Mouse (Mus musculus): ENCODE data around the gene Bysl. TPM values are rescaled to one million over a fixed set of nuclear protein-coding genes. Genes with fewer than 3 reads are reported as not detected.

Bysl gene
- total and polyA plus RNA-seq, 2 experiments, result 2.5 to 8.1 TPM

DNA sequence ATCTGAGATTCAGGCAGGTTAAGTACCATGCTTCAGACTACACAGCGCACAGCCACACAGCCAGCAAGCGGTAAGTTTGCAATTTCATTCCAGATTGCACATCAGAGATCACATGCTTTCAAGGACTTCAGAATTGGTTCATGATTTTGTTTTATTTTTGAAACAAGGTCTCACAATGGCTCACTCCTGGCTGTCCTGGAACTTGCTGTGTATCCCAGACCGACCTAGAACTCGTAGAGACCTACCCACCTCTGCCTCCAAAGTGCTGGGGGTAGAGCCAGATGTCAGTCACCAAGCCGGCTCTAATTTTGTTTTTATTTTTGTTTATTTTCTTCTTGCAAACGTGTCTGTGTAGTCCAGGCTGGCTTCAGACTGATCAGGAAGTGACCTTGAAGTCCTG is 48.4 kb downstream of the Bysl start:
- no peak overlapping the region for H3K9ac ChIP-seq (ENCODE audit: low read depth, low read length)
- H3K79me2 ChIP-seq (ENCODE audit: control insufficient read depth, insufficient read depth, low read length), result no peaks in the 10 kb centered on the region
- no peaks in the 10 kb centered on the region for H3K4me1 ChIP-seq (ENCODE audit: control insufficient read depth, insufficient read depth, low read length)
- no peaks in the 10 kb centered on the region for H3K27me3 ChIP-seq (ENCODE audit: control insufficient read depth, insufficient read depth, low read length)
- WGBS, result 60% methylated on average over 6 of the region's 6 CpGs
- no peaks in the 10 kb centered on the region for H3K36me3 ChIP-seq (ENCODE audit: control insufficient read depth, insufficient read depth, low read length)
- no peak overlapping the region for H3K27ac ChIP-seq (replicated peaks; ENCODE audit: insufficient read depth, low read depth, low read length)
- H3K4me3 ChIP-seq (ENCODE audit: insufficient read depth, low read depth, low read length), result no peak overlapping the region
- DNase-seq (ENCODE audit: extremely low read depth, low read depth, low spot score), result no peak
- TF ChIP-seq POLR2A (IDR thresholded peaks at IDR 0.05; ENCODE audit: extremely low read depth, insufficient read depth, low read length), result no peak
- no peak for TF ChIP-seq CTCF (IDR thresholded peaks at IDR 0.05; ENCODE audit: low read depth, low read length)

DNA sequence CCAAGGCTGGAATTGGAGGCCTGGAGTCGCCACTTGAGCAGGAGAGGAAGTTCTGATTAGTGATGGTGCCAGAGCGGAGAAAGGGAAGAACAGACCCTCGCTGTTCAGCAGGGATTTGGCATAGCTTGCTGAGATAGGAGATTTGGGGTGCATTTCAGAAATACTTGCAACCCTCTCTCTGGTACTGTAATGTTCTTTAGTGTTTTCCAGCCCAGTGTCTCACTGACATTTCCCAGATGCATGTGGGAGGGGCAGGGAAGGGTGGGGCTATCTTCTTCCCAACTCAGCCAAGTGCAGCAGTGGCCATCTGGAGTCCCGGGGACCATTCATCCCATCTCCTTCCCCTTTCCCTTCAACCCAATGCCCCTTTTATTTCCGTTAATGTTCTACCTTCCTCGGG is 51.6 kb downstream of the Bysl start:
- Histone ChIP-seq H3K9ac (ENCODE audit: low read depth, low read length) (no peak overlapping the region), H3K4me1 (ENCODE audit: control insufficient read depth, insufficient read depth, low read length) (no peaks in the 10 kb centered on the region)

DNA sequence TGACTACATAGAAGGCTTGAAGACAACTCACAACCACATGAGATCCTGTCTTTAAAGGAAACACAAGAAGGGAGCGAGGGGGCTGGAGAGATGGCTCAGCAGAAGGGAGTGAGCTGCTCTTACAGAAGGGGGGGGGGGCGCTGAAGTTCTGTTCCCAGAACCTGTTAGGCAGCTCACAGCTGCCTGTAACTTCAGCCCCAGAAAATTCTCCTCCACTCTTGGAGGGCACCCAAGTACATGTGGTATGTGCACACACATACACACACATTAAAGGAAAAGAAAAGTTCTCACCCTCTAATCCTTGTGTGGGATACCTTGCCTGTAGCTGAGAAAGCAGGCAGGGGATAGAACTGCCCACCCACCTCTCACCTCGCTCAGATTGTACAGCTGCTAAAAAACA is 54.1 kb downstream of the Bysl start:
- Histone ChIP-seq H3K27ac (replicated peaks; ENCODE audit: insufficient read depth, low read depth, low read length) (no peak overlapping the region), H3K9ac (ENCODE audit: low read depth, low read length) (no peak overlapping the region), H3K36me3 (ENCODE audit: control insufficient read depth, insufficient read depth, low read length) (no peaks in the 10 kb centered on the region), H3K4me1 (ENCODE audit: control insufficient read depth, insufficient read depth, low read length) (no peaks in the 10 kb centered on the region), H3K27me3 (ENCODE audit: control insufficient read depth, insufficient read depth, low read length) (no peaks in the 10 kb centered on the region), H3K4me3 (ENCODE audit: insufficient read depth, low read depth, low read length) (no peak overlapping the region), H3K79me2 (ENCODE audit: control insufficient read depth, insufficient read depth, low read length) (no peaks in the 10 kb centered on the region)
- no peak for TF ChIP-seq CTCF (IDR thresholded peaks at IDR 0.05; ENCODE audit: low read depth, low read length)
- no peak for TF ChIP-seq POLR2A (IDR thresholded peaks at IDR 0.05; ENCODE audit: extremely low read depth, insufficient read depth, low read length)
- WGBS, result 90% methylated on average over 3 of the region's 3 CpGs
- no peak for DNase-seq (ENCODE audit: extremely low read depth, low read depth, low spot score)

More for the DNA sequence above, 51.6 kb downstream of the Bysl start:
- no peaks in the 10 kb centered on the region for H3K79me2 ChIP-seq (ENCODE audit: control insufficient read depth, insufficient read depth, low read length)
- H3K27ac ChIP-seq (replicated peaks; ENCODE audit: insufficient read depth, low read depth, low read length), result no peak overlapping the region
- TF ChIP-seq CTCF (IDR thresholded peaks at IDR 0.05; ENCODE audit: low read depth, low read length) (no peak), POLR2A (IDR thresholded peaks at IDR 0.05; ENCODE audit: extremely low read depth, insufficient read depth, low read length) (no peak)
- H3K36me3 ChIP-seq (ENCODE audit: control insufficient read depth, insufficient read depth, low read length), result no peaks in the 10 kb centered on the region
- H3K4me3 ChIP-seq (ENCODE audit: insufficient read depth, low read depth, low read length), result no peak overlapping the region
- DNase-seq (ENCODE audit: extremely low read depth, low read depth, low spot score), result no peak
- 79% methylated on average over 6 of the region's 6 CpGs for WGBS
- H3K27me3 ChIP-seq (ENCODE audit: control insufficient read depth, insufficient read depth, low read length), result no peaks in the 10 kb centered on the region

DNA sequence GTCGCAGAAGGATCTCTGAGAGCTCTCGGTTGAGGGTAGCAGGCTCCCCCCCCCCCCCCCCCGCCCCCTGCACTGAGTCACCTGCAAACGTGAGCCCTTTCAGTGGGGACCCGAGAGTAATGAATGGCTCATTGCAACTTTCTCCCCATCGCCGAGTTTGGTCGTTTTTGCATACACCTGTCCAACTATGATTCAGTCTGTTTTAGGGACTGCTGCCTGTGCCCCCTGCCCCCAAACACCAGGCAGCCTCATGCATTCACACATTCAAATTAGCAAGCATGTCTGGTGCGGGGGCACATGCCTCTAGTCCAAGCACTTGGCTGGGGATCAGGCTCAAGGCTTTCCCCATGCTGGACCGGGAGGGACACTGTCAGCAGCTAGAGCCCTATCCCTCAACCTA is 56.7 kb downstream of the Bysl start:
- no peaks in the 10 kb centered on the region for H3K27me3 ChIP-seq (ENCODE audit: control insufficient read depth, insufficient read depth, low read length)
- H3K9ac ChIP-seq (ENCODE audit: low read depth, low read length), result no peak overlapping the region
- no peaks in the 10 kb centered on the region for H3K4me1 ChIP-seq (ENCODE audit: control insufficient read depth, insufficient read depth, low read length)
- TF ChIP-seq POLR2A (IDR thresholded peaks at IDR 0.05; ENCODE audit: extremely low read depth, insufficient read depth, low read length), result no peak
- TF ChIP-seq CTCF (IDR thresholded peaks at IDR 0.05; ENCODE audit: low read depth, low read length), result no peak
- no peak overlapping the region for H3K27ac ChIP-seq (replicated peaks; ENCODE audit: insufficient read depth, low read depth, low read length)
- no peak for DNase-seq (ENCODE audit: extremely low read depth, low read depth, low spot score)
- 86% methylated on average over 10 of the region's 10 CpGs for WGBS
- no peaks in the 10 kb centered on the region for H3K36me3 ChIP-seq (ENCODE audit: control insufficient read depth, insufficient read depth, low read length)
- no peaks in the 10 kb centered on the region for H3K79me2 ChIP-seq (ENCODE audit: control insufficient read depth, insufficient read depth, low read length)
- H3K4me3 ChIP-seq (ENCODE audit: insufficient read depth, low read depth, low read length), result no peak overlapping the region

DNA sequence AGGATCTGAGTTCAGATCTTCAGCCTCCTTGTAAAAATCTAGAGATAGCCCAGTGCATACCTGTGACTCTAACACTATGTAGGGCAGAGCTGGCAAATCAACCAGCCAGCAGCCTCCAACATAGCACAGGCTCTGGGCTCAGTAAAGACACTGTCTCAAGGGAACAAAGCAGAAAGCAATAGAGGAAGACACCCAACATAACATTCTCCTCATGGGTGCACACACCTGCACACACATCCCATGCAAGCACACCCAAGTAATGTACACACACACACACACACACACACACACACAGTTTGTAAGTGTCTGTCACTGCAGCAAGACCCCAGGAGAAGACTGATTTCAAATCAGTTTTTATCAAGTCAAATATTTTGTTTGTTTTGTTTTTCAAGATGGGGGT is 58.3 kb downstream of the Bysl start:
- Histone ChIP-seq H3K36me3 (ENCODE audit: control insufficient read depth, insufficient read depth, low read length) (no peaks in the 10 kb centered on the region), H3K27ac (replicated peaks; ENCODE audit: insufficient read depth, low read depth, low read length) (no peak overlapping the region), H3K4me1 (ENCODE audit: control insufficient read depth, insufficient read depth, low read length) (no peaks in the 10 kb centered on the region), H3K4me3 (ENCODE audit: insufficient read depth, low read depth, low read length) (no peak overlapping the region), H3K79me2 (ENCODE audit: control insufficient read depth, insufficient read depth, low read length) (no peaks in the 10 kb centered on the region), H3K27me3 (ENCODE audit: control insufficient read depth, insufficient read depth, low read length) (no peaks in the 10 kb centered on the region), H3K9ac (ENCODE audit: low read depth, low read length) (no peak overlapping the region)
- TF ChIP-seq CTCF (IDR thresholded peaks at IDR 0.05; ENCODE audit: low read depth, low read length) (no peak), POLR2A (IDR thresholded peaks at IDR 0.05; ENCODE audit: extremely low read depth, insufficient read depth, low read length) (no peak)
- DNase-seq (ENCODE audit: extremely low read depth, low read depth, low spot score), result no peak

DNA sequence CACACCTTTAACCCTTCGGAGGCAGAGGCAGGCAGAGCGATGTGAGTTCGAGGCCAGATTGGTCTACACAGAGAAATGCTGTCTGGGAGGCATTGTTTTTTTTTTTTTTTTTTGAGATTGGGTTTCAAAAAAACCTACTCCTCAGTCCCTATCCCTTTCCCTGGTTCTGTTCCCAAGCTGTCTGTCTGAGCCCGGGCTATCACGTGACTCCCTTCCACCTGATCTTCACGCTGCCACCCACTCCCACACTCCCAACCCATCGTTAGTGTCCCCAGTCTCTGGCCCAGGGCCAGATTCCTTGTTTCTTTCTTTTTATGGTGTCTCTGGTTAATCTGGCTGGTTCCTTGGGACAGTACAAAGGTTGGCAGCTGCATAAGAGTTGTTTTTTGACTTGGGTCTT is 60.2 kb downstream of the Bysl start:
- H3K36me3 ChIP-seq (ENCODE audit: control insufficient read depth, insufficient read depth, low read length), result no peaks in the 10 kb centered on the region
- no peak for TF ChIP-seq POLR2A (IDR thresholded peaks at IDR 0.05; ENCODE audit: extremely low read depth, insufficient read depth, low read length)
- TF ChIP-seq CTCF (IDR thresholded peaks at IDR 0.05; ENCODE audit: low read depth, low read length), result no peak
- no peak overlapping the region for H3K9ac ChIP-seq (ENCODE audit: low read depth, low read length)
- 79% methylated on average over 7 of the region's 7 CpGs for WGBS
- no peaks in the 10 kb centered on the region for H3K27me3 ChIP-seq (ENCODE audit: control insufficient read depth, insufficient read depth, low read length)
- H3K79me2 ChIP-seq (ENCODE audit: control insufficient read depth, insufficient read depth, low read length), result no peaks in the 10 kb centered on the region
- no peak overlapping the region for H3K27ac ChIP-seq (replicated peaks; ENCODE audit: insufficient read depth, low read depth, low read length)
- H3K4me1 ChIP-seq (ENCODE audit: control insufficient read depth, insufficient read depth, low read length), result no peaks in the 10 kb centered on the region
- no peak overlapping the region for H3K4me3 ChIP-seq (ENCODE audit: insufficient read depth, low read depth, low read length)
- DNase-seq (ENCODE audit: extremely low read depth, low read depth, low spot score), result no peak

Other genes with a start within 250 kb of the Bysl start
- 33.7 and 38.5 TPM in 2 replicates for gene Mrps10, start 242.6 kb downstream of the Bysl start, total RNA-seq (2014; rRNA removed)
- 33.9 and 35.3 TPM in 2 replicates for gene Mrps10, start 242.6 kb downstream of the Bysl start, polyA plus RNA-seq (2012; rRNA removed)
- 0.54 TPM in 1 of 2 replicates, not detected in the other for gene Guca1b, start 226.1 kb downstream of the Bysl start, total RNA-seq (2014; rRNA removed)
- 0.65 and 0.71 TPM in 2 replicates for gene Guca1b, start 226.1 kb downstream of the Bysl start, polyA plus RNA-seq (2012; rRNA removed)
- gene Guca1a, start 210.9 kb downstream of the Bysl start, total RNA-seq (2014; rRNA removed), result 0.55 and 2.3 TPM in 2 replicates
- 2.7 and 2.8 TPM in 2 replicates for gene Guca1a, start 210.9 kb downstream of the Bysl start, polyA plus RNA-seq (2012; rRNA removed)
- 2.4 and 6.2 TPM in 2 replicates for gene AI661453, start 174.9 kb downstream of the Bysl start, total RNA-seq (2014; rRNA removed)
- gene AI661453, start 174.9 kb downstream of the Bysl start, polyA plus RNA-seq (2012; rRNA removed), result 5.7 and 6.3 TPM in 2 replicates
- 12.2 and 16.2 TPM in 2 replicates for gene 1700001C19Rik, start 174.1 kb downstream of the Bysl start, total RNA-seq (2014; rRNA removed)
- gene 1700001C19Rik, start 174.1 kb downstream of the Bysl start, polyA plus RNA-seq (2012; rRNA removed), result 11.7 and 12.2 TPM in 2 replicates
- 8.2 and 8.7 TPM in 2 replicates for gene Taf8, start 109.2 kb downstream of the Bysl start, total RNA-seq (2014; rRNA removed)
- 7.8 and 9.6 TPM in 2 replicates for gene Taf8, start 109.2 kb downstream of the Bysl start, polyA plus RNA-seq (2012; rRNA removed)
- gene Ccnd3, start 106.4 kb downstream of the Bysl start, total RNA-seq (2014; rRNA removed), result 16.8 and 23.4 TPM in 2 replicates
- 39.1 and 41.8 TPM in 2 replicates for gene Ccnd3, start 106.4 kb downstream of the Bysl start, polyA plus RNA-seq (2012; rRNA removed)
- 14.4 and 15.0 TPM in 2 replicates for gene Med20, start 90 bp upstream of the Bysl start, total RNA-seq (2014; rRNA removed)
- gene Med20, start 90 bp upstream of the Bysl start, polyA plus RNA-seq (2012; rRNA removed), result 15.0 and 19.4 TPM in 2 replicates
- 1.2 and 1.9 TPM in 2 replicates for gene Gm20517, start 97 bp upstream of the Bysl start, total RNA-seq (2014; rRNA removed)
- 0.14 and 0.31 TPM in 2 replicates for gene Gm20517, start 97 bp upstream of the Bysl start, polyA plus RNA-seq (2012; rRNA removed)
- gene Usp49, start 19.2 kb upstream of the Bysl start, total RNA-seq (2014; rRNA removed), result 1.2 and 2.1 TPM in 2 replicates
- 2.2 TPM in 2 replicates for gene Usp49, start 19.2 kb upstream of the Bysl start, polyA plus RNA-seq (2012; rRNA removed)
- 30.6 and 37.5 TPM in 2 replicates for gene Tomm6, start 76.9 kb upstream of the Bysl start, total RNA-seq (2014; rRNA removed)
- 97.6 and 101 TPM in 2 replicates for gene Tomm6, start 76.9 kb upstream of the Bysl start, polyA plus RNA-seq (2012; rRNA removed)
- gene Frs3, start 77.5 kb upstream of the Bysl start, total RNA-seq (2014; rRNA removed), result 1.7 and 1.9 TPM in 2 replicates
- gene Frs3, start 77.5 kb upstream of the Bysl start, polyA plus RNA-seq (2012; rRNA removed), result 6.5 and 7.1 TPM in 2 replicates
- gene Gm21981, start 83.0 kb upstream of the Bysl start, total RNA-seq (2014; rRNA removed), result 0.09 and 0.27 TPM in 2 replicates
- gene Gm21981, start 83.0 kb upstream of the Bysl start, polyA plus RNA-seq (2012; rRNA removed), result 0.36 and 0.46 TPM in 2 replicates
- 1.9 and 2.0 TPM in 2 replicates for gene Prickle4, start 83.2 kb upstream of the Bysl start, total RNA-seq (2014; rRNA removed)
- gene Prickle4, start 83.2 kb upstream of the Bysl start, polyA plus RNA-seq (2012; rRNA removed), result 7.9 and 9.9 TPM in 2 replicates
- 0.20 TPM in 1 of 2 replicates, not detected in the other for gene Pgc, start 115.3 kb upstream of the Bysl start, total RNA-seq (2014; rRNA removed)
- gene Pgc, start 115.3 kb upstream of the Bysl start, polyA plus RNA-seq (2012; rRNA removed), result 0.26 and 0.37 TPM in 2 replicates
- gene Tfeb, start 125.5 kb upstream of the Bysl start, total RNA-seq (2014; rRNA removed), result 5.7 and 8.1 TPM in 2 replicates
- gene Tfeb, start 125.5 kb upstream of the Bysl start, polyA plus RNA-seq (2012; rRNA removed), result 15.7 and 16.6 TPM in 2 replicates
- 0.65 and 0.67 TPM in 2 replicates for gene Mdfi, start 223.2 kb upstream of the Bysl start, total RNA-seq (2014; rRNA removed)
- 1.8 and 2.9 TPM in 2 replicates for gene Mdfi, start 223.2 kb upstream of the Bysl start, polyA plus RNA-seq (2012; rRNA removed)

Measured in liver, adult 2 months (tissue).